Mouse (Mus musculus): ENCODE measurements around the gene Psmd11.
A peak's percentile ranks its signal among the peaks of the same experiment; 100 is the strongest.
"Not testable (repeated sequence)": the region's sequence is repeated elsewhere in the genome, so short reads cannot be mapped to it uniquely, and the experiment has no call there.

The Psmd11 gene

GRCm38 (mm10) chr11:80428381-80429008, at the start of gene Psmd11:
TSS of gene Psmd11 (plus strand) at chr11:80428615.
- peak; percentile 94 for DNase-seq

GRCm38 (mm10) chr11:80379184-80379583, 49.2 kb upstream of the Psmd11 start:
- DNase-seq, result not testable (repeated sequence)

GRCm38 (mm10) chr11:80382626-80383018, 45.8 kb upstream of the Psmd11 start:
- no peak for DNase-seq

DNA sequence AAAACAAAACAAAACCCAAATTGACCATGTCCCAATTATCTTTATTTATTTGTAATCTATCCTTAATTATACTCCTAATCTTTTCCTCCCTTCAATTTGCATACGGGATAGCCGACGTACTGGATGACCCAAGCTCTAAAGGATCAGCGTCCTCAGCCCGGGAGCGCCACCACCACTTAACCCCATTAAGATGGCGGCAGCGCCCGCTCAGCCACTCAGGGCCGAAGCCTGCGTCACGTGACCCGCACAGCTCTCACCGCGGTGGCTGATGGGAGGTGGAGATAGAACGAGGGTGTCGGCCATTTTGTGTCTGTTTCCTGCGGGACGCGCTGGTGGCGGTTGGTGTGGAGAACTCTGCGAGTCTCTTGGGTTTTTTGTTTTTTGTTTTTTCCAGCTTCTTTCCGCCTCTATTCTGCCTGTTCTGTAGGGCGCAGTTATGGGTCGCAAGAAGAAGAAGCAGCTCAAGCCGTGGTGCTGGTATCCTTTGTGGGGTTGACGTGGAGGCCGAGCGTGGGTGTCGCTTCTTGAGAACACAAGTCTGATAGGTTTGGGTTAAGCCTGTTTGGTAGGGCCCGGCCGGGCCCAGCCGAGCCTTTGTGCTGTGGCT, 45.3 kb upstream of the Psmd11 start, which contains the start of gene Zfp207:
Zfp207 (plus strand) TSS at position 261 of the 607 bp plus-strand sequence.
- peak; percentile 99 for DNase-seq

DNA sequence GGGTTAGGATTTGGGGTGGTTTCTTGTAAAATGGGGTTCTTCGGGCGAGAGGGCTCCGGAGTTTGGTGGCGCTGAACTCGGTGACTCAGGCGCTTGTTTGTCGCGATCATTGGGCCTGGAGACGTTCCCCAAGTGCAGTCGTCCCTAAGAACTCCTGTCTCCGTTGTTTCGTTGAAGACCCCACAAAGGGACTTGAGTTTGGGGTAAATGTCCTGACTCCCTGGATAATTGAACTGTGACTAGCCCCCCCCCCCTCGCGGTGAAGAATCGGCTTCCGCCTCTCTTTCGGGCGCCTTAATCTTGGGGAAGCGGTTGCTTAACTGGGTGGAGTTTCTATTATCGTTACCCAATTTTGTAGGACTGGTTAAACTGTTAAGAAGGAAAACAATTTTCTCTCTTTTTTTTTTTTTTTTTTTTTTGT, 44.8 kb upstream of the Psmd11 start:
- no peak for DNase-seq

DNA sequence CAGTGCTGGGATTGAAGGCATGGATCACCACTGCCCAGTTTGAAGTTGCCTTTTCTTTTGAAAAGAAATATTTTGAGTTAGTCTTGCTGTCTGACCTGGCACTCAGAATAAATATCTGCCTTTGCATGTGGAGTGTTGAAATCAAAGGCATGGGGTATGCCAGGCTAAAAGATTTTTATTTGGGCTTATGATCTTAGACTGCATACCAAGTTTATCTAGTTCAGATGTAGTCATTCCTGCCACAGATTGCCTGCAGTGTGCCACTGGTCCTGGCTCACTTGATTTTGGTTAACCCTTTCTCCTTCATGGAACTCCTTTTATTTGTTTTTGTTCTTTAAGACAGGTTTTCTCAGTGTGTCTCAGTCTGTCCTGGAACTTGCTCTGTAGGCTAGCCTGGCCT, 44.0 kb upstream of the Psmd11 start:
- DNase-seq, result no peak

DNA sequence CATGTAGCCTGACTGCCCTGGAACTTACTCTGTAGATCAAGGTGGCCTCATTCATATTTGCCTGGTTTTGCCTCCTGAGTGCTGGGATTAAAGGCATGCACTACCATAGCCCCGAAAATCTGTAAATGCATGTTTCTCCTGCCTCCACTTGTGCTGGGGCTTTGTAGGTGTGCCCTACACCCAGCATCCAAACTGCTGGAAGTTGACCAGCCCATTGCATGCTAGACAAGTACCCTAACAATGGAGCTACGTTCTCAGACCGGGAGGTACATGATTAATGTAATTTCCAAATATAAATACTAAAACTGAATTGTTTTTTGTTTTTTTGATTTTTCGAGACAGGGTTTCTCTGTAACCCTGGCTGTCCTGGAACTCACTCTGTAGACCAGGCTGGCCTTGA, 43.4 kb upstream of the Psmd11 start:
- no peak for DNase-seq

- no peak for DNase-seq
Measured at GRCm38 (mm10) chr11:80386790-80387189, 41.6 kb upstream of the Psmd11 start.

GRCm38 (mm10) chr11:80389885-80390284, 38.5 kb upstream of the Psmd11 start:
- no peak for DNase-seq

- no peak for DNase-seq
Measured at GRCm38 (mm10) chr11:80391407-80392120, 36.9 kb upstream of the Psmd11 start.

DNA sequence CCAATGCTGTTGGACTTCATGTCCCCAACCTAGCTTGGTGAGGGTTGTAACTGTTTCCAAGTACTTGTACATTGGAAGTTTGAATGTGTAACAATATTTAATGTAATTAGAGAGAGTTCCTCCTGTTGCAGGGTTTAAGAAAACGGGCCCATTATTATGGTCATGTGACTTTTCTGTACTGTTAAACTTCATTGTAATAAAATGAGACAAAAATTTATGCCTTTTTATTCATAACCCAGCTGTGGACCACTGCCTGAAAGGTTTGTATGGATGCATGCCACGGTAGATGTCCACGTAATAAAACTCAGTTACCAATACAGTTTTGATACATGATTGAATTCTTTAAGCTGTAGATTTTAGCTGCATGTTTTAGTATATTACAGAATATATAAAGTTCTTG, 32.5 kb upstream of the Psmd11 start:
- DNase-seq, result no peak

DNA sequence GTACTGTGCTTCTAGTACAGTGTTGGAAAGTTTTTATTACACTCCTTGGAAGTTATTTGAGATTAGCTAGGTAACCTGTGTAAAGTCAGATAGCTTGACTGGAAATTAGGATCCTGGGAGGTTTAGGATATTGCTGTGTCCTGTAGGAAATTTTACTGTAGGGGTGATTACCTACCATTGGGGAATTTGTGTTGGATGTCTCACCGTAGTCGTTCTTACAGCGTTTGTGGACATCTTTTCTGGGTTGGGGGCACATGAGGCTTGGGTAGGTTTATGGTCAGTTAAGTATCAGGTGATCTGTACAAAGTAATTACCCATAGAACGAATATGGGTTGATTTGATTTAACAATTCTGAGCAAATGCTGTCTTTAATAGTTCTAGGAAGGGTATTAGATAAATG, 31.8 kb upstream of the Psmd11 start:
- DNase-seq, result no peak

GRCm38 (mm10) chr11:80407878-80408277, 20.5 kb upstream of the Psmd11 start:
- not testable (repeated sequence) for DNase-seq

DNA sequence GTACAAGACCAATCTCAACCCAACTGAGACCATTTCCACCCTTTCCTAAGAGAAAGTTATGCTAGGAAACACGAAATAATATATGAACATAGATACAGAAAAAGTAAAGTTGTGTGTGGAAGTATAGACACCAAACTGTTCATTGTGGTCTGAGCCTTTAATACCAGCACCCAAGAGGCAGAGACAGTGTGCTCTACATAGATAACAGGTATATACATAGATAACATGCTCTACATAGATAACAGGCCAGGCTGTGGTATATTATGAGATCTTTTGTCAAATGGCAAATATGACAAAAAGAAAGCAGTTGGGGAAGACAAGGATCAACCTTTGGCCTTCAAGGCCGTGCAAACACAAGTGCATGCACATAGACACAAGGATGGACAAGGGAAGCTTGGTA, 18.0 kb upstream of the Psmd11 start:
- DNase-seq, result no peak

DNA sequence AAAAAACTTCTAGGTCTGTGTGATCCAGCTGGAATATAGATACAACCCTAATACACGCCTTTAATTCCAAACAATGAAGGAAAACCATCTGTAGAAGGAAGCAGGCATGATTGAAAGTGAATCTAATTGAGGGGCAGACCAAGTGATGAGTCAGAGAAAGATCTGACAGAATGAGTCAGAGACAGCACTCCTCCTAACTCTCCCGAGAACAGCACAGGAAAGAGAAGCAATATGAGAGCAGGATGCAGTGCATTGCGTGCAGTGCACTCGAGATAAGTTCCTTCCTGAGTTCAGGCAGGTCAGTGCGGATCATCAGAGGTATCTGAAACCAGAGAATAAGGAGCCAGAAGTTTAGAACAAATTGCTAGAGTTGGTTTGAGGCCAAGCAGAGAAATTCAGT, 11.3 kb upstream of the Psmd11 start:
- DNase-seq, result no peak

DNA sequence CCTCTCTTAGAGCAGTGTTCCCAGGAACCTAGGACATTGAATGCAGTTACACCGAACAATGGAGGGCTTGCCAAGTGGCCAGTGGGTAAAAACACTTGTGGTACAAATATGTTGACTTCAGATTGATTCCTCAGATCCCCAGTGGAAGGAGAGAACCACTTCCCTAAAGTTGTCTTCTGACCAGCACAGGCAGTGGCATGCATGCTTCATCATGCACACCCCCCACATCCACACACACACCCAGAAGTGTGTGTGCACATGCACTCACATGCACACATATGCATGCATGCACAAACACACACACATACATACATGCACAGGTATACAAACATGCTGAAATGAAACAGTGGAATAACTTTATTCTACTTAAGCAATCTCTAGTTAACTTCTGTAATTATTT, 8.7 kb upstream of the Psmd11 start:
- DNase-seq, result no peak

DNA sequence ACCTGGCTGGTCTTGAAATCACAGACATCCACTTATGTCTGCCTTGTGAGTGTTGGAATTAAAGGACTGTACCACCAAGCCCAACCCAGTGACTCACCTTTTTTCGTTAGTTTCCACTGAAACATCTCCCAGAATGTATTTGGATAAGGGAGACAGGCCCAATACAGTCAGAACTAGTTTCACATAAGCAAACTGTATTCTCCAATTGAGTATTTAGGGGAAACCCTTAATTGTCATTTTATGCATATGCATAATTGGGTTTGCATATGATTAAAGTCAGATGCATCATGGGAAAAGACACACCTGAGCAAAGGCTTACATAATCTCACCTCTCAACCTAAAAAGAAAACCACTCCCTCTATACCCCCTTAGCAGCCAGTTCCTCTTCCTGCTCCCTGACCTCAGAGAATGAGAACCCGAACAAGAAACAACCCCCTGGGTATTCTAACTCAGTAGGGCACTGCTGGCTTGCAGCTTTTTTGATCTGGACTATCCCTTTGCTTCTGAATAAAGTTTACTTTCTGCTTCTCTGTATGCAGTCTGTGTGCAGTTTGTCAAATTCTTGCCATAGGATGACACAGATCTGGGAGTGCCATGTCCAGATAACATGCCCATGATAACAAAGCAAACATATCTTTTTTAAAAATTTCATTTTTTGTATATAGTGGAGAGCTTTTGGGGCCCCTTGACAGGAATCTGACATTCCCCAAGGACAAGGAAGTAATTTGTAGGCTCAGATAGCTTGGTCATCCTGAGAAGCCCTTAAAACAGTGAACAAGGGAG, 8.0 kb upstream of the Psmd11 start:
- DNase-seq, result no peak

DNA sequence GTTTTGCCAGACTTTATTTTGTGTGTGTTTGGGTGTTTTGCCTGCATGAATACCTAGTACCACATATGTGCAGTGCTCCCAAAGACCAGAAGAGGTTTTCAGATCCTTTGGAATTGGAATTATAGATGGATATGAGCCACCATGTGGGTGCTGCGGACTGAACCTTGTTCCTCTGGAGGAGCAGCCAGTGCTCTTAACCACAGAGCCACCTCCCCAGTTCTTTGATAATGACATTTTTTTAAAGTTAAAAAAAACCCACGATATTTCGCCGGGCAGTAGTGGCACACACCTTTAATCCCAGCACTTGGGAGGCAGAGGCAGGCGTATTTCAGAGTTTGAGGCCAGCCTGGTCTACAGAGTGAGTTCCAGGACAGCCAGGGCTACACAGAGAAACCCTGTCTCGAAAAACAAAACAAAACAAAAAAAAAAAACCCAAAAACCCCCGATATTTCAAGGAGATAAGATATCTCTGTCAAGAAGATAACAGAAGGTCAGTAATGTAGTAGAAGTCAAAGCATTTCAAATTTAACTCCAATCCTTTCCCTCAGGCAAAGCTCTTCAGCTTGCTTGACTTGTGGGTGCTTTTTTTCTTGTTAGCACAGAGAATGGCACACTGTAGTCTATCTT, 6.9 kb upstream of the Psmd11 start:
- no peak for DNase-seq

DNA sequence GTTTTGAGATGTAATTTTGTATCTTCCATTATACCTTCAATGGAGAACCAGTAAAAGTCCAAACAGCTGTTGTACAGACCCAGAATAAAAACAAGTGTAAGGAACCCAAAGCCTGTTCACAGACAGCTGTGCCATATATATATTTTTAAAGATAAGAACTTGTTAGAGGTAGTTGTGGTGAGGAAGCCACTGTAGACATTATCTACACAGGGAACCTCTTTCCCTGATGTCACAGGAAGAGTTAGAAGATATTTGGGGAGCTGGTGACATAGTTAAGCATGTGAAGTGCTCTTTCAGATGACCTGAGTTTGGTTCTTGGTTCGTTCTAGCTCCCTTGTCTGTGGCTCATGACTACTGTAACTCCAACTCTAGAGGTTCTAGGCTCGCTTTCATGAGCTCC, 3.7 kb upstream of the Psmd11 start:
- DNase-seq, result no peak

DNA sequence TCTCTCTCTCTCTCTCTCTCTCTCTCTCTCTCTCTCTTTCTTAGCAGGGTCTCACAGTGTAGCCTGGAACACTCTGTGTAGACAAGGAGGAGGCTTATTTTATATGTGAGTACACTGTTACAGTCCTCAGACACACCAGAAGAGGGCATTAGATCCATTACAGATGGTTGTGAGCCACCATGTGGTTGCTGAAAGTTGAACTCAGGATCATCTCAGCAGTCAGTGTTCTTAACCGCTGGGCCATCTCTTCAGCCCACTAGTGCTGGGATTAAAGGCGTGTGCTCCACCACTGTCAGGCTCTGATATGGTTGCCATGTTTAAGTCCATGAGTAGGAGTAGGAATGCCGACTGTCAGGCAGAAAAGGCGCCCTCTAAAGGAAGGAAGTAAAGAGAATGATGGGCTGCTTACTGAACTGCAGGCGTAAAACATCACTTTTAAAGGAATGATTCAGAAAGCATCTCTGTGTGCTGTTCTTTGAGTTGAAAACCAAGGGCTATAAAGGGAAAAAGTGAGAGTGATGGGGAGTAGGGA, 3.1 kb upstream of the Psmd11 start:
- no peak for DNase-seq

DNA sequence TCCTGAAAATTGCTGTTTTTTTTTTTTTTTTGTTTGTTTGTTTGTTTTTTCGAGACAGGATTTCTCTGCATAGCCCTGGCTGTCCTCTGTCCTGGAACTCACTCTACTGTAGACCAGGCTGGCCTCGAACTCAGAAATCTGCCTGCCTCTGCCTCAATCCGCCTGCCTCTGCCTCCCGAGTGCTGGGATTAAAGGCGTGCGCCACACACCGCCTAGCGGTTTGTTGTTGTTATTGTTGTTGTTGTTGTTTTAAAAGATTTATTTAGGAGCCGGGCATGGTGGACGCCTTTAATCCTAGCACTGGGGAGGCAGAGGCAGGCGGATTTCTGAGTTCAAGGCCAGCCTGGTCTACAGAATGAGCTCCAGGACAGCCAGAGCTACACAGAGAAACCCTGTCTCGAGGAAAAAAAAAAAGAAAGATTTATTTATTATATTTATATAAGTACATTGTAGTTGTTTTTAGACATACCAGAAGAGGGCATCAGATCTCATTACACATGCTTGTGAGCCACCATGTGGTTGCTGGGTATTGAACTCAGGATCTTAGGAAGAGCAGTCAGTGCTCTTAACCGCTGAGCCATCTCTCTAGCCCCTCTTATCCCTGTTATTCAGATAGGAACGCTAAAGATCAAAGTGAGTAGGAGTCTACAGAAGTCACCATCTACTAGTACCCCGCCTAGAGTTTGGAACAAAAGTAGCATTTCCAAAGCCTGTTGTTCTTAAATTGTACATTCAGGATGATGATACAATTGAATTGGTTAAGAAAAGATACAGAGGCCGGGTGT, 2.2 kb upstream of the Psmd11 start:
- DNase-seq, result not testable (repeated sequence)

DNA sequence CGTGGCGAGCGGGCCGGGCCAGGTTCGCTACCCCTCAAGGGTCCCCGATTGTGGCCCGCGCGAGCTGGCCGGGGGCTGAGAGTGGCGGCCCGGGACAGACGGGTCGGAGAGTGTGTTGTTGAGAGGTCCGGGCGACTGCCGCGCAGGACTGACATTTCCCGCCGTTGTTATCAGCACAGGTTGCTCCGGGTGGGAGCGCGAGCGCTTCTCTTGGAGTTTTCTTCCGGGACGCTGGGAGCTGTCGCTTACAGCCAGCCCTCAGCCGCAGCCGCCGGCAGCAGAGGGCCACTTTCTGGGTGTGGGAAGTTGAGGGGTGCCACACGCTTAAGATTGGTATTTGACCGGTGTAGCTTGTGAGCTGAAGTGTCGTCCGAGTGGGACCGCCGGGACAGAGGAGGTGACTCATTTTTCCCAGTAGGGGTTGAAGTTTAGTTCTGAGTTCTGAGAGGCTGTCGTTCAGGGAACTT, 627 bp downstream of the Psmd11 start:
- no peak for DNase-seq
